ENCODE assay signal across 13 mouse cellular contexts in the genomic region with DNA sequence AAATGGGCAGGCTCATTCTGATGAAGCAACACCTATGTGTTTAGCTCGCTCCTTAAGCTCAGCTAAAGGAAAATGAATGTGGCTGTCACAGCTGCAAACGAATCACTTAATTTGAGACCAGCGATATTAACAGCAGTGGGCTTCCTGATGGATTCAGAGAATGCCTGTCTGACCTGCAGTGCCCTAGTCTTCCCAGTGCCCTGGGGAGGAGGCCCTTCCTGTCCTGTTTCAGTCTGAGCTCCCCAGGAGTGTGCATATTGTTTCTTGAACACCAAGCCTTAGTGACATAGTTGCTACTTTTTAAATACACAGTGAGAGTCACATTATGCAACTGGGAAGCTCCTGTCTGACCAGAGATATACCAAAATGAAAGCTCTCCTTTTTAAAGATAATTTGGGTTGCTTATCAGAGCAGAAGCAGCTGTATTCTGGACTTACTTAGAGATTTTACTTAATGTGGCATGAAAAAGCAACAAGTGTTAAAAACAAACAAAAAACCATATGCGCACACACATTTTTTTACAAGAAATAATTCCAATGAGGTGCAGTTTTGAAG.
"Had no signal": no experiment of that assay in that cellular context is flagged by ENCODE, and none has a peak within 500 bp of the region (broad histone marks: within the 10 kb centered on the region; RNA-seq: fewer than 3 reads in every experiment).

No protein-coding gene starts in this region.

- H3K27me3 ChIP-seq: intestine, embryonic 15.5 days; kidney, embryonic 15.5 days; limb, embryonic 13.5 days; stomach, embryonic 15.5 days had no signal

- H3K9me3 ChIP-seq: intestine, embryonic 15.5 days; kidney, embryonic 15.5 days; limb, embryonic 13.5 days; stomach, embryonic 15.5 days had no signal

- H3K27ac ChIP-seq: intestine, embryonic 15.5 days; kidney, embryonic 15.5 days; limb, embryonic 13.5 days; stomach, embryonic 15.5 days had no signal

- H3K4me2 ChIP-seq: intestine, embryonic 15.5 days; kidney, embryonic 15.5 days; limb, embryonic 13.5 days; stomach, embryonic 15.5 days had no signal

- H3K4me1 ChIP-seq: intestine, embryonic 15.5 days; stomach, embryonic 15.5 days had no signal

- ATAC-seq: intestine, embryonic 15.5 days; lung, postnatal 0 days had no signal

- H3K36me3 ChIP-seq: intestine, embryonic 15.5 days; kidney, embryonic 15.5 days; limb, embryonic 13.5 days; stomach, embryonic 15.5 days had no signal

- H3K9ac ChIP-seq: intestine, embryonic 15.5 days; kidney, embryonic 15.5 days; limb, embryonic 13.5 days; stomach, embryonic 15.5 days had no signal

- DNase-seq: kidney, adult 18-20 months; kidney, postnatal 14 days; left cerebral cortex, postnatal 4 days; lung, adult 18-20 months; lung, postnatal 36 days; right cerebral cortex, postnatal 4 days; spleen, adult 18-20 months; thymus, postnatal 36 days had no signal

- H3K4me3 ChIP-seq: intestine, embryonic 15.5 days; kidney, embryonic 15.5 days; limb, embryonic 13.5 days; stomach, embryonic 15.5 days had no signal
